Mouse (Mus musculus): ENCODE data around the gene Myh3.
"Not testable (repeated sequence)": the region's sequence is repeated elsewhere in the genome, so short reads cannot be mapped to it uniquely, and the experiment has no call there.

Gene Myh3

DNA sequence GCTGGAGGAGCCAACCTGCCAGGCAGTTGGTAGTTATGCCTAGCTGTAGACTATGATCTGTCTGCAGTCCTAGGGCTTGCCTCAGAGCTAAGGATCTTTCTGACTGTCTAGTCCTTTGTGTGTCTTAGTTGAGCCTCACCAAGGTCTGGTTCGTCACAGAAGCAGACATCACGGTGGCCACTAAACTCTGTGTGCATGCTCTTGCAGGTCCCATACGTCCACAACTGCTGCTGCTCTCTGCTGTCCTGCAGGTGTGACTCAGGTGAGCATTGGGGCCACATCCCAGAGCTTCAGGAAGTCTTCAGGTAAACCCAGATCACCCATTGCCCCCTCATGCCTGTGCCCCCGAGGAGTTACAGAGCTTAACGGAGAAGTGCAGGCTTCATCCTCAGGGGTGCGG is 788 bp downstream of the Myh3 start:
- DNase-seq, result no peak

DNA sequence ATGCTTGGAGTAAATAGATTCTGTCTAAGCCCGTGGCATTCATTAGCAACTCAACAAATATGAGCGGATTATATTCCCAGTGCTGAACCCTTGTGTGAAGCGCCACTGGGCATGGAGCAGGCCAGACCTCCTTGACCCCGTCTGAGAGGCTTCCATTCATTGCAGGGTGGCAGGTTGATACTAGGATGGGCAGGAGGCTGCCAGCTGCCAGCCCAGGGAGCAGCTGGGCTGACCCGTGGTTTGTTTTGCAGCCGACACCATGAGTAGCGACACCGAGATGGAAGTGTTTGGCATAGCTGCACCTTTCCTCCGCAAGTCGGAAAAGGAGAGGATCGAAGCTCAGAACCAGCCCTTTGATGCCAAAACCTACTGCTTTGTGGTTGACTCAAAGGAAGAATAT is 1.6 kb downstream of the Myh3 start:
- no peak for DNase-seq

DNA sequence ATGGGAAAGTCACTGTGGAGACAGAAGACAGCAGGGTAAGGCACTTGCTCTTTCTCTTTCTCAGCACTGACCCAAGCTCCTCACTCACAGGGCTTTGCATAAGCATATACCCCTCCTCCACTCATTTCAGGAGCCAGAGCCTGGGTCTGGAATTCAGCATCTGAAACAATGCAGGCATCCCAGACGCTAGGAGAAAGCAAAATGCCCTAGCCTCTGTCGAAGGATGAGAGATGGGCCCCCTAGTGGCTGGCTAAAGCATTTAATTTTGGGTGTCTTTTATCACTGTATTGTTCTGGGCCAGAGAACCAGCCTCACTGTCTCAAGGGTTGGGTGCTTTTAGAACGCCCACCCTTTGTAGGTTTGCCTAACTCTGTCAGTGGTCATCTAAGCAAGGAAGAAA is 2.1 kb downstream of the Myh3 start:
- peak; percentile 86 for DNase-seq

DNA sequence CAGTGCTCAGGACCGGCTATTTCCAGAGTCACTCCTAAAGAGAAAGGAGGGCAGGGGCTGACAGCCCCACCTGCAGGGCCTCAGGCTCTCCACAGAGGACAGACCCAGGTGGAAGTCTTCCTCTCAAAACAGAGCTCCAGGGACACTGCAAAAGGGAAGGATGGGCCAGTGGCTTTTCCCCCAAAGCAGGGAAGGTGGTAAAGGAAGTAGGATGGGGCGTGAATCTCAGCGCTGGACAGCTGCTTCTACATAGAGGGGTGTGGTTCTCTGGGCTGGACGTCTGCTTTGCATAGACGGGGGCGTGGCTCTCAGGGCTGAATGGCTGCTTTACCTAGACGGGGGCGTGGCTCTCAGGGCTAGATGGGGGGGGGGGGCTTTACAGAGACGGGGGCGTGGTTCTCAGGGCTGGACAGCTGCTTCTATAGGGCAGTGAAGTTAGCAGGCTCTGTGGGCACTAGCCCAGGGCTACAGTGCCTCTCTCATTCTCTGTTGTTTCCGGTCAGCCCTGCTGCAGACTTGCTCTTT is 3.1 kb downstream of the Myh3 start:
- DNase-seq, result peak; percentile 94

DNA sequence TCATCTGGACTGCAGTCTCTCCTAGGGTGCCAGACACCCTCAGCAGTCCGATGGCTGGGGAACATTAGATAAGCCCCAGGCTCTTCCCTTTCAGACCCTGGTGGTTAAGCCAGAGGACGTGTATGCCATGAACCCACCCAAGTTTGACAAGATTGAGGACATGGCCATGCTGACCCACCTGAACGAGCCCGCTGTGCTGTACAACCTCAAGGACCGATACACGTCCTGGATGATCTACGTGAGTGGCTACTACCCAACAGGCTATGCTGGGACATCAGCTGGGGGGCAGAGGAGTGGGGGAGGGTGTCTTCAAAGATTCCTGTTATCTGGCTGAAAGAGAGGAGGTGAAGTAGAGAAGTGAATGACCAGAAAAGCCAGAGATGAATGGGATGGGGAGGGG is 4.1 kb downstream of the Myh3 start:
- DNase-seq, result no peak

DNA sequence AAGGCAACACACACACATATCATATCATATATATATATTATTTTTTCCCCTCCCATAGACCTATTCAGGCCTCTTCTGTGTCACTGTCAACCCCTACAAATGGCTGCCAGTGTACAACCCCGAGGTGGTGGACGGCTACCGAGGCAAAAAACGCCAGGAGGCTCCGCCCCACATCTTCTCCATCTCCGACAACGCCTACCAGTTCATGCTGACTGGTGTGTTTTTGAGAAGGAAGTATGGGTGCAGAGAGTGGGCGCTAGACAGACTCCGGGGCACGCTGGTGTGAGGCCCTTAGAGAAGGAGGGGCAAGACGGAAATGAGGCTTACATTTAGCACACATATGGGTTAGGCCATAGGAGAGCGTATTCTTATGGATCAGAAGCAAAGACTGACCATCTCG is 4.7 kb downstream of the Myh3 start:
- DNase-seq, result no peak

DNA sequence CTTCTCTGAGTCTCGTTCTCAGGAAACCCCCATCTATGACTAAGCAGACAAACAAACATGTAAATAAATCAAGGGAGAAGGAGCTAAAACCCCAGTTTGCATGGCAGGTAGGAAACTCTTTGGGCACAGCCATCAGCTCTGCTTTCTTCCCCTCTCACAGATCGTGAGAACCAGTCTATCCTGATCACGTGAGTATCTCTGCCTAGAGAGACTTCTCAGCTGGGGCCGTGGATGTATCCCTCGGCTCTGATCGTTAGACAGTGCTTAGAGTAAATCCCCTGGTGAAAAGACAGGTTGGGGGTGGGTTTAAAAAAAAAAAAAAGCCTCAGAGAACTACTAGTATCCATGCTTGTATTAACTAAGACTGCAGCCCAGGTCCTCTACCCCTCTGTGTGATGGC is 5.1 kb downstream of the Myh3 start:
- DNase-seq, result no peak

DNA sequence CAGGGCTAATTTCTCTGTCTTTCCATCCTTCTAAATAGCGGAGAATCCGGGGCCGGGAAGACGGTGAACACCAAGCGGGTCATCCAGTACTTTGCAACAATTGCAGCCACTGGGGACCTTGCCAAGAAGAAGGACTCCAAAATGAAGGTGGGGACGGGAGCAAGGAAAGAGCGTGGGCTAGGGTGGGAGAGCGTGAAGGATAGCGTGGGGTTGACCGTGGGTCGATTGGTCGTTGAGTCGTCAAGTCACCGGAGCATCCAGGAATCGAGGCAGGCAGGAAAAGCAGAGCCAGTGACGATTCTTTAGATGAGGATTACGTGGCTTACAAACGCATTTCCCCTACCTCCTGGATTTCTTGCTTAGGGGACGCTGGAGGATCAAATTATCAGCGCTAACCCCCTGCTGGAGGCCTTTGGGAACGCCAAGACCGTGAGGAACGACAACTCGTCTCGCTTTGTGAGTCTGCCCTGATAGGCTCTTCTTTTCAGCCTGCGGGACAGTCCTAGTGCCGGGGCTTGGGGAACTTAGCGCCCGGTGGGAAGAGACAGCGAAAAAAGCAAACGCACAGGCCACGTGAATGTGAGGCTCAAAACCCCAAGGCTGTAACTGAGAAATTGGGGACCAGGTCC is 5.7 kb downstream of the Myh3 start:
- DNase-seq, result no peak

DNA sequence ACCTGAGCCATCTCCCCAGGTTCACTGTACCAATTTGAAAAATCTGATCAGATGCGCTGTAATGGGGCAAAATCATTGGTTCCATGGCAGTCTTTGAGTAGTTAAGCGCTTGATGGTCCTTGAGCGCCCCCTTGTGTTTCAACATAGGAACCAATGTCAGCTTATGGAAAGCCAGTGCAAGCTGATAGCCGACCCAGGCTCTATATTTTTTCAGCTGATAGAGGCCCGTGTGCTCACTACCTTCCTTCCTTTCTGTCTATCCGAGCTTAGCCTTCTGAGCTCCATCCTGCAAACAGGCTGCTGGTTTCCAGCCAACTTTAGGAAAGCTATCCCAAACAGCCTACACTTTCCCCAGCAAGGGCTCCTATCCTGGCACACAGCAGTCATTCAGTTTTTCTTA is 7.4 kb downstream of the Myh3 start:
- peak; percentile 83 for DNase-seq

DNA sequence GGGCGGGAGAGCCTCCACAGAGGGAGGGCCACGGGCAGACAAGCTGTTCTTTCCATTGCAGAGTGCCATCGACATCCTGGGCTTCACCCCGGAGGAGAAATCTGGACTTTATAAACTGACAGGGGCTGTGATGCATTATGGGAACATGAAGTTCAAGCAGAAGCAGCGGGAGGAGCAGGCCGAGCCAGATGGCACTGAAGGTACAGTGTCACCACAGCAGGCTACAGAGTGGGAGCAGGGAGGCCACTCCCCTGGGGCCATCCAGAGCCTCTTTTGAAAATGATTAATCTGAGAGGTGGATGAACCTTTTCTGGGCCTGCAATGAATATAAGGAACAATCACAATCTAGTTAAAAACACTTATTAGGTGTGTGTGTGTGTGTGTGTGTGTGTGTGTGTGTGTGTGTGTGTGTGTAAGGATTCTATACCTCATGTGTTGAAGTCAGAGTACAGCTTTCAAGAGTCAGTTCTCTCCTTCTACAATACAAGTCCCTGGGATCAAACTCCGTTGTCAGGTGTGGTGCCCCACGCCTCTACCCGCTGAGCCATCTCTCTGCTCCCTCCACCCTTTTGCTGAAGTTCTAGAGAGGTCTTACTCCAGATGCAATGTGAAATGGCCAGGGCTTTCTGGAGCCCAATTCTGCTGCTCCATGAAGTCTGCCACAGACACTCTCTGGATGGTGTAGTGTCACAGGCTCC is 8.5 kb downstream of the Myh3 start:
- no peak for DNase-seq

DNA sequence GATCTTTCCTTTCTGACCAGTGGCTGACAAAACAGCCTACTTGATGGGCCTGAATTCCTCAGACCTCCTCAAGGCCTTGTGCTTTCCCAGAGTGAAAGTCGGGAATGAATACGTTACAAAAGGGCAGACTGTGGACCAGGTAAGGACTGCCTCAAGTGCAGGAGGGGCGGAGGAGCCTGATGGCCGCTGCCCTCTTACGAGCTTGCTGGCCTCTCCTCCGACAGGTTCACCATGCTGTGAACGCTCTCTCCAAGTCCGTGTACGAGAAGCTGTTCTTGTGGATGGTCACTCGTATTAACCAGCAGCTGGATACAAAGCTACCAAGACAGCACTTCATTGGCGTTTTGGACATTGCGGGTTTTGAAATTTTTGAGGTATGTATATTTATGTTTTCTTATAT is 9.1 kb downstream of the Myh3 start:
- no peak for DNase-seq

DNA sequence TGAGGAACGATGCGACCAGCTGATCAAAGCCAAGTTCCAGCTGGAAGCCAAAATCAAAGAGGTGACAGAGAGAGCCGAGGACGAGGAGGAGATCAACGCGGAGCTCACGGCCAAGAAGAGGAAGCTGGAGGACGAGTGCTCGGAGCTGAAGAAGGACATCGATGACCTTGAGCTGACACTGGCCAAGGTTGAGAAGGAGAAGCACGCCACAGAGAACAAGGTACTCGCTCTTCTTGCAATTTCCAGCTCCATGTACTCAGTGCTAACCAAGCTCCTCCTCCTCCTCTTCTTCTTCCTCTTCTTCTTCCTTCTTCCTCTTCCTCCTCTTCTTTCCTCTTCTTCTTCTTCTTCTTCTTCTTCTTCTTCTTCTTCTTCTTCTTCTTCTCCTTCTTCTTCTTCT is 14.3 kb downstream of the Myh3 start:
- DNase-seq, result not testable (repeated sequence)

DNA sequence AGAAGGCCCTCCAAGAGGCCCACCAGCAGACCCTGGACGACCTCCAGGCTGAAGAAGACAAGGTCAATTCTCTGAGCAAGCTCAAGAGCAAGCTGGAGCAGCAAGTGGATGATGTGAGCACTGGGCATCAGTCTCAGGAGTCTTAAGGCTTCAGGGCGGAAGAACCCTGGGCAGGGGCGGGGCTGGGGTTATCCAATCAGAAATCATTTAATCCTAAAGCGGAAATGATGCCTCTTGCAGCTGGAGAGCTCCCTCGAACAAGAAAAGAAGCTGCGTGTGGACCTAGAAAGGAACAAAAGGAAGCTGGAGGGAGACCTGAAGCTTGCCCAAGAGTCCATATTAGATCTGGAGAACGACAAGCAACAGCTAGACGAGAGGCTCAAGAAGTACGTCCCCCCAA is 15.1 kb downstream of the Myh3 start:
- DNase-seq, result no peak

DNA sequence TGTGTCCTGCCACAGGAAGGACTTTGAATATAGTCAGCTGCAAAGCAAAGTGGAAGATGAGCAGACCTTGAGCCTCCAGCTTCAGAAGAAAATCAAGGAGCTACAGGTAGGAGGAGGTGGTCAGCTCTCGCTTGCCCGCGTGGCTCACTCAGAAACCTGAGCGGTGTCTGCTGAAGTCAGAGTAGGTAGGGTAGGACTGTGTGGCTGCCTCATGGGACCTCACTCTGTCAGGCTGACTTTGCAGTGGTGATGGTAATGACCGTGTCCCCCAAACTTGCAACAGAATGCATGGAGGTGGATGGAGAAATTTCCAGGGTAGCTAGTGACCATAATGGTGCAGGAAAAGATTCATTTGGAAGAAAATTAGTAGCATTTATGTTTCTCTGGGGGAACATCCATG is 15.6 kb downstream of the Myh3 start:
- no peak for DNase-seq

DNA sequence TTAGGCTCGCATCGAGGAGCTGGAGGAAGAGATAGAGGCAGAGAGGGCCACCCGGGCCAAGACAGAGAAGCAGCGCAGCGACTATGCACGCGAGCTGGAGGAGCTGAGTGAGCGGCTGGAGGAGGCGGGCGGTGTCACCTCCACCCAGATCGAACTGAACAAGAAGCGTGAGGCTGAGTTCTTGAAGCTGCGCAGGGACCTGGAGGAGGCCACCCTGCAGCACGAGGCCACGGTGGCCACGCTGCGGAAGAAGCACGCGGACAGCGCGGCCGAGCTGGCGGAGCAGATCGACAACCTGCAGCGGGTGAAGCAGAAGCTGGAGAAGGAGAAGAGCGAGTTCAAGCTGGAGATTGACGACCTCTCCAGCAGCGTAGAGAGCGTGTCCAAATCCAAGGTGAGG is 16.4 kb downstream of the Myh3 start:
- DNase-seq, result no peak

DNA sequence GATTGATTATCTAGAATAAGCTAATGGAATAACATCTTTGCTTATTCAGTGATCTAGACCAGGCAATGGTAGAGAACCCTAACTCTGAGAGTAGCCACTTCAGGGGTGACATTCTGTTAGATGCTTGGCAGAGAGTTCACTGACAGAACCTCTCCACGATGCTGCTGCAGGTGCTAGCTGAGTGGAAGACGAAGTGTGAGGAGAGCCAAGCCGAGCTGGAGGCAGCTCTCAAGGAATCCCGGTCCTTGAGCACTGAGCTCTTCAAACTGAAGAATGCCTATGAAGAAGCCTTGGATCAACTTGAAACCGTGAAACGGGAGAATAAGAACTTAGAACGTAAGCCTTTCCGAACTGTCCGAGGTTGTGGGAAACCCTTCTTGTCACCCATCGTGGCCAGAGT is 19.6 kb downstream of the Myh3 start:
- no peak for DNase-seq

DNA sequence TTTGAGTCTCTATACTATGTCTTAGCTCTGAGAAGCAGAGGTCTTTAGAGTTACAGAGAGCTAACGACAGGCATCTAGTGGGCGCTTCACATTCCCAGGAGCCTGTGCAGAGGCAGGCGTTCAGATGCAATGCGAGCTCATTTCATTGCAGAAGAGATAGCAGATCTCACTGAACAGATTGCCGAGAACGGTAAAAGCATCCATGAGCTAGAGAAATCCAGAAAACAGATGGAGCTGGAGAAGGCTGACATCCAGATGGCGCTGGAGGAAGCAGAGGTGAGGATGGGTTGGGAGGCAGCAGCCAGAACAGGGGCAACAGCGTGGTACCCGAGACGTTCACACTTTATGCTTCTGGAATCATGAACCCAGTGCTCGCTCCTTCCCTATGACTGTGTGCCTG is 20.3 kb downstream of the Myh3 start:
- DNase-seq, result no peak

DNA sequence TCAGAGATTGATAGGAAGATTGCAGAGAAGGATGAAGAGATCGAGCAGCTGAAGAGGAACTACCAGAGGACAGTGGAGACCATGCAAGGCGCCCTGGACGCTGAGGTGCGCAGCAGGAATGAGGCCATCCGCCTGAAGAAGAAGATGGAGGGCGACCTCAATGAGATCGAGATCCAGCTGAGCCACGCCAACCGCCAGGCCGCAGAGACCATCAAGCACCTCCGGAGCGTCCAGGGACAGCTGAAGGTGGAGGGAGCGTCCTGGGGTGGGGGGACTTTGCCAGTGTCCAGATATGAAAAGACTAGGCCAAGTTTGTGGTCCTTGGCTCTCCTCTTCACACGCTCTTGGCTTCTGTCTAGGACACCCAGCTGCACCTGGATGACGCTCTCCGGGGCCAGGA is 21.1 kb downstream of the Myh3 start:
- no peak for DNase-seq

DNA sequence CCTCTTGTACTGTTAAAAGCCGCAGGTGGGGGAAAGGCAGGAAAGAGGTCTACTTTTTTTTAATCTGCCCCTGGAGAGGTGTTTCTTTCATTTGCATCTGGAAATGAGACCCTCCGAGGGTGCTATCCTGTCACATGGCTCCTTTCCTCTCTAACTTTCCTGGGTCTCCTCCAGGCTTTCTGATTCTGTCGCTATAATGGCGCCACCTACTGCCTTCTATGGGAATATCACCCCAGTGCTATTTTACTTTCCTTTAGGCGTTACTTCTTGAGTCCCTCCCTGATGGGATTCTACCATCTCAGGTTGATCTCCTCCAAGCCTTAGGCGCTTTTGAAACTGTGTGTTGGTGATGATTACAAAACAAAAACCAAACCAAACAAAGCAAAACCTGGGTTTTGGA is 22.1 kb downstream of the Myh3 start:
- DNase-seq, result peak; percentile 35

DNA sequence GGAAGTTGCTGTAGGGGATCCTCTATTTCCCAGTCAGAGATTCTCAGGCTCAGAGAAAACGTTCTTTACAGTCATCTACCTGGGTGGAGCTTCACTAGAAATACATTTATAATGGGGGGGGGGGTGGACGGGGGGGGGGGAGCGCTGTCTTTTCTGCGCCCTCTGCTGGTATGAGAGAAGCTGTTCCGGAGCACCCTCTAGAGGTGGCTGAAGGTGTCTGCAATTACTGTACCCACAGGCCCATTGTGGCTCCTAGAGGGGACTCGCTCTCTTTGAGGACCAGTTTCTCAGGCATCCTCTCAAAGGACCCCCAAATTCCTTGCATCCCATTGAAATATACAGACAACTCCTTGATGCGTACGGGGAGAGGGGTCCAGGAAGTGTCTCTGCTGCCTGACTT is 23.6 kb downstream of the Myh3 start:
- peak; percentile 56 for DNase-seq

DNA sequence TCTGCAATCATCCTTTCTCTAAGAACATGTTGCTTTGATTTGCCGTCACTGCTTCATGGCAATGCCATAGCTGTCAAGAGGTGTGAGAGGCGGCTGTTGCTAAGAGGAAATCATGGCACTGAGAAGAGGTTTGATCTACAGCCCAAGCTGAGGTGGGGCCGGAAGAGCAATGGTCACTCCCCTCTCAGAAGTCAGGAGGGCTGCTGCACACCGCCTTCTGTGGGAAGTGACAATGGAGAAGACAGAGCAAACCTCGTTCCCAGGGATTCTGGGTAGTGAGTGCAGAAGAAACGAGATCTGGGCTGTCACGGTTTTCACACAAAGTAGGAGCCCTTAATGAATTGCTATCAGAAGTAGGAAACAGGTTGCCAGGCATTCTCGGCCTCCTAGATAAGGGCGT is 25.2 kb downstream of the Myh3 start:
- DNase-seq, result no peak

DNA sequence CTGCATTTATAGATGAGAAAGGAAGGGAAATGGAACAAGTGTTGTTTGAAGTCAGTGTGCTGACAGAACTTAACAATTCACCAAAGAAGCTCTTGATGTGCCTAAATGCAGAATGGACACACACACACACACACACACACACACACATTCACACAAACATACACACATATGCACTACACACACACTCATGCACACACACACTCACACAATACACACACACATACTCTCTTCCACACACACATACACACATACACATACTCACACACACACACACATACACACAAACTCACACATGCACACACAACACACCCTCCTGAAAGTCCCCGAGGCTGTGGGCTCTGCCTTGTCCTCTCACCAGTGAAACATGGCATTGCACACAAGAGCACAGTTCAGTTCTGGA is 26.1 kb downstream of the Myh3 start:
- no peak for DNase-seq

DNA sequence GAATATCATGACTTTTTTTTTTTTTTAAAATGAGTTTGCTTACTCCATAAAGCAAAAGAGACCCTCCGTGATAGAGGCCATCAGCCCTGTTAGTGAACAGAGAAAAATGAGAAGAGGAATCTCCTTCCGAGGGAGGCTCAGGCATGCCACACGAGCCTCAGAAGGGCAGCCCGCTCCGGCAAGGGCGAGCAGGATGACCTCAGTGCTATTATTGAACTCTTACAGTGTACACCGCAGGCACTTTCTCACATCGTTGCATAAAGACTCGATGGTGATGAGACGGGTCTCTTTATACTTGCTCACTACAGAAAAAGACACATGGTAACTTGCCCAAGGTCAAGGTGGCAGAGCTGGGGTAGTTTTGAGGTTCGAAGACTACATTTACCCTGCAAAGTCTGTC is 26.6 kb downstream of the Myh3 start:
- no peak for DNase-seq

DNA sequence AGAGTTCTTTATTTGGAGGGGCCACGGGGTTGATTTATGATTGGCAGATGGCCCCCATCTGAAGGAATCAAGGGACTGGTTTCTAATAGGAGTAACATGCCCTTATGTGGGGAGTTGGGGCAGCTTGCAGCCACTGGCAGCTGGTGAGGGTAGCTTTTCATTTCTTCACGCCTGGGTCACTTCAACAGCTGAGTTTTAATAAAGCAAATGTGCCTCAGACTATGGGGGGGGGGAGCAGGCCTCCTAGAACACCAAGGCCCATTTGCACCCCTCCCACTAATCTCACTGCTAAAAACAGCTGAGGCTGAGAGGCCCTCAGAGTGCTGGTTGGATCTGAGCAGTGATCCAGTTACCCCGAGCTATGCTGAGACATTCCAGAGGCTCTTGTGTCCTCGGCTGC is 27.6 kb downstream of the Myh3 start:
- no peak for DNase-seq

DNA sequence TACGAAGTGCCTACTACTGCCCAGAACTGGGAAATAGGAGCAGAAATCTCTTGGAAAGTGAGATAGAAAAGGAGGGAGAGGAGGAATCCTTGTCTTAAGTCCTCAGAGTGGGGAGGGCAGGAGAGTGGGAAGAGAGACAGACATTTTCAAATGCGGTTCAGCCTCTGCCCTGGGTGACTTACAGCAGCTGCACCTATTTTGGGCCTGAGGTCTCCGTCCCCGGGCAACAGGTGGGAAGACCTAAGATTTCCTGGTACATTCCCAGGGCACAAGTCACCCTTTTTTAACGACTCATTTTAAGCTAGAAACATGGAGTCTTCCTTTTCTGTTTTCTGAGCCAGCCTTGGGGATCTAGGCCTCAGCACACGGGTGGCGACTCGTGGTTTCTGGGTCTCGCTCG is 28.9 kb downstream of the Myh3 start:
- DNase-seq, result no peak
